Mouse (Mus musculus): ENCODE measurements around the gene Pitpnc1.

DNA sequence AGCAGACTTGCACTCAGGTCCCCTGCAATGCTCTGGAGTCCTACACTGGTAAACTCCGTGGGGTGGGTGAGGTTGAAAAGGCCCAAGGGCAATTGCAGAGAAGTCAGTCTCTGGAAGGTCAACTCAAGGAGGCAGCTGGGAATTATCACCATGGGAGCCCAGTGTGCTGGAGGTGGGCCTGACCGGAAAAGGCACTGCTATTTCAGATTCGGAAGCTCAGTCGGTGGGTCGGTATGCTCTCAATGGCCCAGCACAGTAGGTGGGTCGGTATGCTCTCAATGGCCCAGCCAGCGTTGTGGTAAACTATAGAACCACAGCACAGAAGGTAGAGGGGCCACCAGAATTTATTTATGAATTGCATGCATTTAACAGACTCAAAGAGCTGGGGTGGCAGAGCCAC is 117.9 kb downstream of the Pitpnc1 start:
- TF ChIP-seq CTCF (IDR thresholded peaks at IDR 0.05; ENCODE audit: low read depth) (no peak), EP300 (IDR thresholded peaks at IDR 0.05; ENCODE audit: low read depth) (no peak)
